9 mouse cellular contexts compared by ENCODE assay signal in genomic region chr5:20671826-20672225, GRCm38 (mm10).
DNase-seq lines count a peak whose midpoint lies in the region; TF ChIP-seq lines count a peak whose summit lies in the region.
"Had no signal": no experiment of that assay in that cellular context is flagged by ENCODE, and none has a peak within 500 bp of the region (broad histone marks: within the 10 kb centered on the region; RNA-seq: fewer than 3 reads in every experiment).

No protein-coding gene starts in this region.

- 57% methylated on average over 1 of the region's 1 CpGs for WGBS in hindbrain, embryonic 10.5 days

- peaks cover 13% of the 10 kb centered on the region for H3K4me1 ChIP-seq in hindbrain, embryonic 10.5 days (replicated peaks)

- TF ChIP-seq CTCF in layer of hippocampus, adult 2 months (conservative IDR thresholded peaks at IDR 0.05), result no peak

- no peaks in the 10 kb centered on the region for H3K36me3 ChIP-seq in hindbrain, embryonic 10.5 days

- H3K9me3 ChIP-seq in hindbrain, embryonic 10.5 days, result no peaks in the 10 kb centered on the region
- H3K9me3 ChIP-seq: neural tube, embryonic 13.5 days had no signal

- peak; percentile 44 to 63 for DNase-seq in layer of hippocampus, adult 2 months (ENCODE audit: low spot score in 2 of 2)
- DNase-seq in layer of hippocampus, postnatal 10 days (ENCODE audit: low spot score in 2 of 2), result no peak
- DNase-seq in cerebellum, adult 11-12 months, result peak; percentile 22
- peak; percentile 9 for DNase-seq in gastrocnemius, postnatal 14 days
- peak; percentile 38 for DNase-seq in right cerebral cortex, postnatal 25 days
- DNase-seq in urinary bladder, postnatal 10 days (ENCODE audit: low spot score), result no peak
- no peak for DNase-seq in hindbrain, embryonic 10.5 days (ENCODE audit: low spot score)

- H3K27me3 ChIP-seq in hindbrain, embryonic 10.5 days (ENCODE audit: insufficient read depth, poor library complexity, severe bottlenecking), result no peaks in the 10 kb centered on the region
- H3K27me3 ChIP-seq: neural tube, embryonic 13.5 days had no signal

- no peak overlapping the region for H3K4me3 ChIP-seq in layer of hippocampus, adult 2 months
- no peak overlapping the region for H3K4me3 ChIP-seq in hindbrain, embryonic 10.5 days
- H3K4me3 ChIP-seq: neural tube, embryonic 13.5 days had no signal

- intact Hi-C loops in gastrocnemius, postnatal 14 days (cut with DNase I; ENCODE audit: low total_unique reads), result no loop called here

- no peak overlapping the region for H3K27ac ChIP-seq in layer of hippocampus, adult 2 months
- H3K27ac ChIP-seq in hindbrain, embryonic 10.5 days, result no peak overlapping the region
- H3K27ac ChIP-seq: kidney, postnatal 0 days; neural tube, embryonic 13.5 days had no signal

Comparison
In these comparisons a context has a peak if more than half of its experiments do, and no peak if none do; other contexts are left out.
1. DNase-seq: peak in layer of hippocampus, adult 2 months (2 of 2), cerebellum, adult 11-12 months (single experiment), gastrocnemius, postnatal 14 days (single experiment) and right cerebral cortex, postnatal 25 days (single experiment); none in layer of hippocampus, postnatal 10 days (0 of 2), urinary bladder, postnatal 10 days (single experiment) and hindbrain, embryonic 10.5 days (single experiment).